Comparison of ENCODE assay signal across 9 mouse cellular contexts in genomic region chr10:80189999-80190398, GRCm38 (mm10). TPM values are rescaled to one million over a fixed set of nuclear protein-coding genes. Genes with fewer than 3 reads are reported as not detected.
DNase-seq lines count a peak whose midpoint lies in the region; ATAC-seq lines count a peak whose summit lies in the region.
"Had no signal": no experiment of that assay in that cellular context is flagged by ENCODE, and none has a peak within 500 bp of the region (broad histone marks: within the 10 kb centered on the region; RNA-seq: fewer than 3 reads in every experiment).

No protein-coding gene starts in this region.

- WGBS in heart, embryonic 16.5 days = 11% methylated on average over 21 of the region's 21 CpGs
- 3% methylated on average over 21 of the region's 21 CpGs for WGBS in embryonic facial prominence, embryonic 10.5 days
- 16% methylated on average over 21 of the region's 21 CpGs for WGBS in intestine, embryonic 15.5 days
- WGBS in neural tube, embryonic 12.5 days = 1% methylated on average over 21 of the region's 21 CpGs

- H3K27ac ChIP-seq in heart, embryonic 16.5 days (ENCODE audit: low read length) = no peak overlapping the region
- peak overlapping the region; percentile 81 for H3K27ac ChIP-seq in embryonic facial prominence, embryonic 10.5 days (replicated peaks)
- no peak overlapping the region for H3K27ac ChIP-seq in intestine, embryonic 15.5 days
- H3K27ac ChIP-seq in neural tube, embryonic 12.5 days = peak overlapping the region; percentile 37; the same call in 1 of the 2 replicates

- peaks cover 26% of the 10 kb centered on the region for H3K27me3 ChIP-seq in heart, embryonic 16.5 days (ENCODE audit: control insufficient read depth, insufficient read depth, low read length)
- H3K27me3 ChIP-seq in embryonic facial prominence, embryonic 10.5 days (replicated peaks; ENCODE audit: low read depth, poor library complexity, severe bottlenecking) = peaks cover 94% of the 10 kb centered on the region
- H3K27me3 ChIP-seq in intestine, embryonic 15.5 days (replicated peaks) = peaks cover 30% of the 10 kb centered on the region
- H3K27me3 ChIP-seq in neural tube, embryonic 12.5 days (replicated peaks) = peaks cover 4% of the 10 kb centered on the region; the same call in 1 of the 2 replicates

- H3K4me1 ChIP-seq in heart, embryonic 16.5 days (ENCODE audit: control insufficient read depth, insufficient read depth, low read length) = peaks cover 3% of the 10 kb centered on the region; the same call in 1 of the 2 replicates
- peaks cover 61% of the 10 kb centered on the region for H3K4me1 ChIP-seq in embryonic facial prominence, embryonic 10.5 days
- H3K4me1 ChIP-seq in intestine, embryonic 15.5 days (replicated peaks) = peaks cover 13% of the 10 kb centered on the region
- H3K4me1 ChIP-seq in neural tube, embryonic 12.5 days = peaks cover 28% of the 10 kb centered on the region

- H3K4me2 ChIP-seq in heart, embryonic 16.5 days (ENCODE audit: low read depth, low read length) = peak overlapping the region; percentile 71
- H3K4me2 ChIP-seq in intestine, embryonic 15.5 days (replicated peaks) = peak overlapping the region; percentile 86
- peak overlapping the region; percentile 74 for H3K4me2 ChIP-seq in neural tube, embryonic 12.5 days (replicated peaks)

- no peaks in the 10 kb centered on the region for H3K36me3 ChIP-seq in heart, embryonic 16.5 days (ENCODE audit: control insufficient read depth, insufficient read depth)
- H3K36me3 ChIP-seq in embryonic facial prominence, embryonic 10.5 days (replicated peaks) = peaks cover 40% of the 10 kb centered on the region
- H3K36me3 ChIP-seq in intestine, embryonic 15.5 days = 0 out of 2 replicates have a peak, but pooled peaks cover 4% of the 10 kb centered on the region
- H3K36me3 ChIP-seq in neural tube, embryonic 12.5 days = peaks cover 27% of the 10 kb centered on the region
- H3K36me3 ChIP-seq: G1E had no signal

- ATAC-seq in heart, embryonic 16.5 days (replicated peaks; ENCODE audit: extremely low read depth, insufficient read depth, low FRiP score) = no peak
- ATAC-seq in intestine, embryonic 15.5 days = no peak
- peak; percentile 46; the same call in 1 of the 2 replicates for ATAC-seq in neural tube, embryonic 12.5 days (ENCODE audit: low FRiP score, low read depth)

- no peak for DNase-seq in heart, postnatal 4 days
- peak; percentile 56 for DNase-seq in embryonic facial prominence, embryonic 10.5 days (ENCODE audit: low spot score)
- no peak for DNase-seq in spleen, postnatal 36 days (ENCODE audit: low spot score in 2 of 2)
- DNase-seq in adrenal gland, adult (ENCODE audit: inconsistent age in 2 of 2, low spot score in 1 of 2) = no peak
- DNase-seq in layer of hippocampus, adult 9-11 months = no peak

- H3K9me3 ChIP-seq in heart, embryonic 16.5 days (replicated peaks; ENCODE audit: control insufficient read depth, low read length) = no peaks in the 10 kb centered on the region
- no peaks in the 10 kb centered on the region for H3K9me3 ChIP-seq in embryonic facial prominence, embryonic 10.5 days
- H3K9me3 ChIP-seq in intestine, embryonic 15.5 days = no peaks in the 10 kb centered on the region
- no peaks in the 10 kb centered on the region for H3K9me3 ChIP-seq in neural tube, embryonic 12.5 days
- H3K9me3 ChIP-seq: G1E had no signal

- H3K9ac ChIP-seq in heart, embryonic 16.5 days (ENCODE audit: low read length) = peak overlapping the region; percentile 62
- peak overlapping the region; percentile 52; the same call in 1 of the 2 replicates for H3K9ac ChIP-seq in intestine, embryonic 15.5 days
- H3K9ac ChIP-seq in neural tube, embryonic 12.5 days = peak overlapping the region; percentile 72

- peak overlapping the region; percentile 49 for H3K4me3 ChIP-seq in heart, embryonic 16.5 days (ENCODE audit: low read length)
- H3K4me3 ChIP-seq in embryonic facial prominence, embryonic 10.5 days = peak overlapping the region; percentile 58
- H3K4me3 ChIP-seq in intestine, embryonic 15.5 days (replicated peaks) = peak overlapping the region; percentile 39
- peak overlapping the region; percentile 36 for H3K4me3 ChIP-seq in neural tube, embryonic 12.5 days

RNA-seq across cellular contexts. Expression of gene Efna2, which starts 10.7 kb away (rescaled TPM):
- 6.0 and 6.8 TPM in 2 replicates for polyA plus RNA-seq in heart, embryonic 16.5 days (2015; fragmentation: Nextera tagmentation; extraction: Ambion mirVana)
- total RNA-seq in heart, postnatal 4 days (2021) = 1 to 10 TPM; 2.8 to 2.9 TPM
- polyA plus RNA-seq in embryonic facial prominence, embryonic 10.5 days (2016; fragmentation: Nextera tagmentation; extraction: Ambion mirVana) = 45.2 and 50.1 TPM in 2 replicates
- 13.6 and 15.0 TPM in 2 replicates for polyA plus RNA-seq in intestine, embryonic 15.5 days (2015; fragmentation: Nextera tagmentation; extraction: Ambion mirVana)
- 47.9 and 48.0 TPM in 2 replicates for polyA plus RNA-seq in neural tube, embryonic 12.5 days (2016; fragmentation: Nextera tagmentation; extraction: Ambion mirVana)
- total RNA-seq: G1E had no signal

RNA-seq across cellular contexts. Expression of gene 1600002K03Rik, which starts 17.3 kb away (rescaled TPM):
- 9.7 and 10.7 TPM in 2 replicates for polyA plus RNA-seq in heart, embryonic 16.5 days (2015; fragmentation: Nextera tagmentation; extraction: Ambion mirVana)
- total RNA-seq in heart, postnatal 4 days (2021) = 1 to 10 TPM; 1.9 to 4.9 TPM
- polyA plus RNA-seq in embryonic facial prominence, embryonic 10.5 days (2016; fragmentation: Nextera tagmentation; extraction: Ambion mirVana) = 10.8 and 12.0 TPM in 2 replicates
- 22.9 and 25.1 TPM in 2 replicates for polyA plus RNA-seq in intestine, embryonic 15.5 days (2015; fragmentation: Nextera tagmentation; extraction: Ambion mirVana)
- polyA plus RNA-seq in neural tube, embryonic 12.5 days (2016; fragmentation: Nextera tagmentation; extraction: Ambion mirVana) = 14.9 and 15.7 TPM in 2 replicates

RNA-seq across cellular contexts. Expression of gene Cirbp, which starts 24.2 kb away (rescaled TPM):
- polyA plus RNA-seq in heart, embryonic 16.5 days (2015; fragmentation: Nextera tagmentation; extraction: Ambion mirVana) = 85.3 and 87.6 TPM in 2 replicates
- total RNA-seq in heart, postnatal 4 days (2021) = 100 to 1,000 TPM; 163 to 193 TPM
- polyA plus RNA-seq in embryonic facial prominence, embryonic 10.5 days (2016; fragmentation: Nextera tagmentation; extraction: Ambion mirVana) = 93.2 and 110 TPM in 2 replicates
- polyA plus RNA-seq in intestine, embryonic 15.5 days (2015; fragmentation: Nextera tagmentation; extraction: Ambion mirVana) = 69.4 and 83.9 TPM in 2 replicates
- 262 and 273 TPM in 2 replicates for polyA plus RNA-seq in neural tube, embryonic 12.5 days (2016; fragmentation: Nextera tagmentation; extraction: Ambion mirVana)

RNA-seq across cellular contexts. Expression of gene Mum1, which starts 36.2 kb away (rescaled TPM):
- polyA plus RNA-seq in heart, embryonic 16.5 days (2015; fragmentation: Nextera tagmentation; extraction: Ambion mirVana) = 31.9 and 40.1 TPM in 2 replicates
- 10 to 100 TPM; 22.8 to 26.7 TPM for total RNA-seq in heart, postnatal 4 days (2021)
- 95.9 and 98.1 TPM in 2 replicates for polyA plus RNA-seq in embryonic facial prominence, embryonic 10.5 days (2016; fragmentation: Nextera tagmentation; extraction: Ambion mirVana)
- 53.0 and 55.2 TPM in 2 replicates for polyA plus RNA-seq in intestine, embryonic 15.5 days (2015; fragmentation: Nextera tagmentation; extraction: Ambion mirVana)
- 52.1 and 54.6 TPM in 2 replicates for polyA plus RNA-seq in neural tube, embryonic 12.5 days (2016; fragmentation: Nextera tagmentation; extraction: Ambion mirVana)

RNA-seq across cellular contexts. Expression of gene Midn, which starts 41.9 kb away (rescaled TPM):
- 10.3 and 13.0 TPM in 2 replicates for polyA plus RNA-seq in heart, embryonic 16.5 days (2015; fragmentation: Nextera tagmentation; extraction: Ambion mirVana)
- total RNA-seq in heart, postnatal 4 days (2021) = 100 to 1,000 TPM; 145 to 163 TPM
- 22.2 TPM in 2 replicates for polyA plus RNA-seq in embryonic facial prominence, embryonic 10.5 days (2016; fragmentation: Nextera tagmentation; extraction: Ambion mirVana)
- 14.1 and 16.1 TPM in 2 replicates for polyA plus RNA-seq in intestine, embryonic 15.5 days (2015; fragmentation: Nextera tagmentation; extraction: Ambion mirVana)
- polyA plus RNA-seq in neural tube, embryonic 12.5 days (2016; fragmentation: Nextera tagmentation; extraction: Ambion mirVana) = 40.8 and 45.1 TPM in 2 replicates

Comparison
In these comparisons a context has a peak if more than half of its experiments do, and no peak if none do; other contexts are left out.
1. H3K27ac ChIP-seq: peak in embryonic facial prominence, embryonic 10.5 days (single experiment) and neural tube, embryonic 12.5 days (single experiment); none in heart, embryonic 16.5 days (single experiment) and intestine, embryonic 15.5 days (single experiment).
2. Peak in every context shown above with its lines, with median percentiles within 50 percentile points of each other: H3K4me2 ChIP-seq, H3K4me3 ChIP-seq and H3K9ac ChIP-seq.